Mouse (Mus musculus) limb, embryonic 10.5 days (tissue): ENCODE measurements around the gene Ptprd. TPM values are rescaled to one million over a fixed set of nuclear protein-coding genes. Genes with fewer than 3 reads are reported as not detected.

ENCODE experiments used
- DNase-seq: peaks from one replicate; pipeline ENCODE4 v3.0.0-alpha.2; 2017; ENCODE audit warnings: low spot score
- H3K27ac ChIP-seq: fragments of 300-500 bp; sonication (generic); 2 replicates; pipeline ENCODE4 v1.5.1; 2016; ENCODE audit warnings: mild to moderate bottlenecking
- H3K27me3 ChIP-seq: fragments of 300-500 bp; sonication (generic); 2 replicates; pipeline ENCODE4 v1.6.1; 2016; ENCODE audit warnings: low read depth, mild to moderate bottlenecking; ENCODE audit not compliant: poor library complexity, severe bottlenecking
- H3K36me3 ChIP-seq: fragments of 300-500 bp; sonication (generic); 2 replicates; pipeline ENCODE4 v1.6.1; 2016; ENCODE audit warnings: mild to moderate bottlenecking, moderate library complexity
- H3K4me1 ChIP-seq: fragments of 300-500 bp; sonication (generic); 2 replicates; pipeline ENCODE4 v1.6.1; 2016
- H3K4me3 ChIP-seq: fragments of 300-500 bp; sonication (generic); 2 replicates; pipeline ENCODE4 v1.5.1; 2016; ENCODE audit warnings: mild to moderate bottlenecking, moderate library complexity
- H3K9me3 ChIP-seq: fragments of 300-500 bp; sonication (generic); replicated peaks from 2 replicates; pipeline ENCODE4 v1.6.1; 2016; ENCODE audit warnings: mild to moderate bottlenecking
- WGBS: fragments of 180-500 bp; shearing (Covaris S2); methylation state at CpG from one replicate; pipeline ENCODE4 v1.1.7; 2016; 5-methylcytosine and 5-hydroxymethylcytosine counted together
- polyA plus RNA-seq: library from polyadenylated mRNA; unstranded; fragments of >200 nt; fragmentation: Nextera tagmentation; extraction: Ambion mirVana; gene quantifications from 2 replicates; pipeline ENCODE4 v1.2.1, GENCODE M21; 2016

The Ptprd gene
- polyA plus RNA-seq, 1 experiment from 2014 or later: 15.6 TPM

GRCm38 (mm10) chr4:76425230-76425575, 1786.6 kb downstream of the Ptprd start:
- no peaks in the 10 kb centered on the region for H3K9me3 ChIP-seq
- no peaks in the 10 kb centered on the region for H3K27me3 ChIP-seq
- 0 out of 2 replicates have a peak, but pooled peaks cover 5% of the 10 kb centered on the region for H3K36me3 ChIP-seq
- H3K27ac ChIP-seq: no peak overlapping the region
- WGBS: 94% methylated on average over 2 of the region's 2 CpGs
- H3K4me3 ChIP-seq: no peak overlapping the region
- DNase-seq: no peak
- H3K4me1 ChIP-seq: peaks cover 7% of the 10 kb centered on the region; the same call in 1 of the 2 replicates

GRCm38 (mm10) chr4:76424324-76425229, 1787.2 kb downstream of the Ptprd start:
- no peak overlapping the region for H3K4me3 ChIP-seq
- no peak for DNase-seq
- no peak overlapping the region for H3K27ac ChIP-seq
- 91% methylated on average over 9 of the region's 9 CpGs for WGBS
- H3K36me3 ChIP-seq: 0 out of 2 replicates have a peak, but pooled peaks cover 5% of the 10 kb centered on the region
- H3K9me3 ChIP-seq: no peaks in the 10 kb centered on the region
- H3K4me1 ChIP-seq: 0 out of 2 replicates have a peak, but pooled peaks cover under 1% of the 10 kb centered on the region
- H3K27me3 ChIP-seq: no peaks in the 10 kb centered on the region

GRCm38 (mm10) chr4:76422113-76422512, 1789.6 kb downstream of the Ptprd start:
- Histone ChIP-seq H3K4me1 (no peaks in the 10 kb centered on the region), H3K9me3 (no peaks in the 10 kb centered on the region), H3K27me3 (no peaks in the 10 kb centered on the region), H3K27ac (no peak overlapping the region), H3K36me3 (0 out of 2 replicates have a peak, but pooled peaks cover 5% of the 10 kb centered on the region), H3K4me3 (no peak overlapping the region)
- WGBS: 93% methylated on average over 4 of the region's 4 CpGs
- DNase-seq: no peak

- H3K27ac ChIP-seq: no peak overlapping the region
- H3K4me3 ChIP-seq: no peak overlapping the region
- WGBS: 95% methylated on average over 2 of the region's 2 CpGs
- no peak for DNase-seq
- H3K4me1 ChIP-seq: peaks cover 19% of the 10 kb centered on the region
- no peaks in the 10 kb centered on the region for H3K36me3 ChIP-seq
- H3K27me3 ChIP-seq: no peaks in the 10 kb centered on the region
- H3K9me3 ChIP-seq: no peaks in the 10 kb centered on the region
These were observed 1792.1 kb downstream of the Ptprd start for GRCm38 (mm10) chr4:76419641-76420040.

GRCm38 (mm10) chr4:76417676-76418075, 1794.1 kb downstream of the Ptprd start:
- no peak overlapping the region for H3K4me3 ChIP-seq
- 94% methylated on average over 5 of the region's 5 CpGs for WGBS
- H3K27me3 ChIP-seq: no peaks in the 10 kb centered on the region
- no peak overlapping the region for H3K27ac ChIP-seq
- no peak for DNase-seq
- no peaks in the 10 kb centered on the region for H3K9me3 ChIP-seq
- peaks cover 19% of the 10 kb centered on the region for H3K4me1 ChIP-seq
- no peaks in the 10 kb centered on the region for H3K36me3 ChIP-seq

GRCm38 (mm10) chr4:76415624-76416023, 1796.1 kb downstream of the Ptprd start:
- no peak overlapping the region for H3K4me3 ChIP-seq
- no peaks in the 10 kb centered on the region for H3K9me3 ChIP-seq
- H3K36me3 ChIP-seq: no peaks in the 10 kb centered on the region
- H3K4me1 ChIP-seq: peaks cover 19% of the 10 kb centered on the region
- no peak for DNase-seq
- H3K27ac ChIP-seq: no peak overlapping the region
- WGBS: 90% methylated on average over 5 of the region's 5 CpGs
- H3K27me3 ChIP-seq: no peaks in the 10 kb centered on the region

- no peak overlapping the region for H3K4me3 ChIP-seq
- peaks cover 19% of the 10 kb centered on the region for H3K4me1 ChIP-seq
- no peaks in the 10 kb centered on the region for H3K9me3 ChIP-seq
- 85% methylated on average over 4 of the region's 4 CpGs for WGBS
- H3K27ac ChIP-seq: no peak overlapping the region
- DNase-seq: no peak
- no peaks in the 10 kb centered on the region for H3K27me3 ChIP-seq
- no peaks in the 10 kb centered on the region for H3K36me3 ChIP-seq
These were observed 1797.2 kb downstream of the Ptprd start for GRCm38 (mm10) chr4:76414591-76414990.

- Histone ChIP-seq H3K4me1 (peaks cover 9% of the 10 kb centered on the region), H3K4me3 (no peak overlapping the region), H3K27ac (no peak overlapping the region), H3K27me3 (no peaks in the 10 kb centered on the region), H3K9me3 (no peaks in the 10 kb centered on the region), H3K36me3 (no peaks in the 10 kb centered on the region)
- DNase-seq: no peak
- WGBS: 51% methylated on average over 2 of the region's 2 CpGs
These were observed 1801.7 kb downstream of the Ptprd start for GRCm38 (mm10) chr4:76410053-76410452.

- Histone ChIP-seq H3K27ac (no peak overlapping the region), H3K36me3 (no peaks in the 10 kb centered on the region), H3K4me1 (peaks cover 5% of the 10 kb centered on the region), H3K27me3 (no peaks in the 10 kb centered on the region), H3K4me3 (no peak overlapping the region), H3K9me3 (no peaks in the 10 kb centered on the region)
- DNase-seq: no peak
- 72% methylated on average over 3 of the region's 3 CpGs for WGBS
These were observed 1802.6 kb downstream of the Ptprd start for GRCm38 (mm10) chr4:76409159-76409558.

- DNase-seq: no peak
- 82% methylated on average over 5 of the region's 5 CpGs for WGBS
- Histone ChIP-seq H3K4me3 (no peak overlapping the region), H3K36me3 (no peaks in the 10 kb centered on the region), H3K27me3 (no peaks in the 10 kb centered on the region), H3K27ac (no peak overlapping the region), H3K9me3 (no peaks in the 10 kb centered on the region), H3K4me1 (peaks cover 5% of the 10 kb centered on the region)
These were observed 1805.8 kb downstream of the Ptprd start for GRCm38 (mm10) chr4:76405862-76406454.

GRCm38 (mm10) chr4:76403219-76403618, 1808.5 kb downstream of the Ptprd start:
- no peak overlapping the region for H3K4me3 ChIP-seq
- peaks cover 5% of the 10 kb centered on the region for H3K4me1 ChIP-seq
- 96% methylated on average over 5 of the region's 5 CpGs for WGBS
- DNase-seq: no peak
- H3K27ac ChIP-seq: no peak overlapping the region
- no peaks in the 10 kb centered on the region for H3K36me3 ChIP-seq
- H3K9me3 ChIP-seq: no peaks in the 10 kb centered on the region
- no peaks in the 10 kb centered on the region for H3K27me3 ChIP-seq

GRCm38 (mm10) chr4:76387887-76388286, 1823.9 kb downstream of the Ptprd start:
- Histone ChIP-seq H3K27ac (no peak overlapping the region), H3K36me3 (no peaks in the 10 kb centered on the region; the same call in 1 of the 2 replicates), H3K27me3 (no peaks in the 10 kb centered on the region), H3K4me3 (no peak overlapping the region), H3K9me3 (no peaks in the 10 kb centered on the region), H3K4me1 (peaks cover 15% of the 10 kb centered on the region)
- DNase-seq: no peak
- 89% methylated on average over 5 of the region's 5 CpGs for WGBS
